In genomic region chr17:35301645-35302258, GRCm38 (mm10) we compare ENCODE assay signal across 8 mouse cellular contexts. TPM values are rescaled to one million over a fixed set of nuclear protein-coding genes. Genes with fewer than 3 reads are reported as not detected.
DNase-seq lines count a peak whose midpoint lies in the region; ATAC-seq lines count a peak whose summit lies in the region.

No protein-coding gene starts in this region.

- no peaks in the 10 kb centered on the region for H3K4me1 ChIP-seq in forebrain, embryonic 10.5 days
- H3K4me1 ChIP-seq in forebrain, embryonic 16.5 days (replicated peaks; ENCODE audit: control insufficient read depth, insufficient read depth, low read length), result no peaks in the 10 kb centered on the region
- H3K4me1 ChIP-seq in hindbrain, embryonic 15.5 days (replicated peaks), result no peaks in the 10 kb centered on the region
- H3K4me1 ChIP-seq in midbrain, embryonic 14.5 days (ENCODE audit: control insufficient read depth, insufficient read depth, low read length), result no peaks in the 10 kb centered on the region

- no peak overlapping the region for H3K27ac ChIP-seq in forebrain, embryonic 10.5 days
- no peak overlapping the region for H3K27ac ChIP-seq in forebrain, embryonic 16.5 days (ENCODE audit: low read length)
- H3K27ac ChIP-seq in hindbrain, embryonic 15.5 days (replicated peaks), result no peak overlapping the region
- no peak overlapping the region for H3K27ac ChIP-seq in midbrain, embryonic 14.5 days (replicated peaks; ENCODE audit: low read depth, low read length)

- no peak overlapping the region for H3K9ac ChIP-seq in forebrain, embryonic 16.5 days (replicated peaks; ENCODE audit: low read depth, low read length)
- H3K9ac ChIP-seq in hindbrain, embryonic 15.5 days, result no peak overlapping the region
- H3K9ac ChIP-seq in midbrain, embryonic 14.5 days (replicated peaks; ENCODE audit: low read length), result no peak overlapping the region

- H3K27me3 ChIP-seq in forebrain, embryonic 10.5 days (ENCODE audit: poor library complexity, severe bottlenecking), result no peaks in the 10 kb centered on the region; the same call in 1 of the 2 replicates
- H3K27me3 ChIP-seq in forebrain, embryonic 16.5 days (replicated peaks; ENCODE audit: control insufficient read depth, insufficient read depth, low read length), result no peaks in the 10 kb centered on the region
- H3K27me3 ChIP-seq in hindbrain, embryonic 15.5 days, result no peaks in the 10 kb centered on the region
- no peaks in the 10 kb centered on the region for H3K27me3 ChIP-seq in midbrain, embryonic 14.5 days (ENCODE audit: control insufficient read depth, insufficient read depth, low read length)

- H3K4me2 ChIP-seq in forebrain, embryonic 16.5 days (ENCODE audit: low read length), result no peak overlapping the region
- H3K4me2 ChIP-seq in hindbrain, embryonic 15.5 days, result no peak overlapping the region
- no peak overlapping the region for H3K4me2 ChIP-seq in midbrain, embryonic 14.5 days (ENCODE audit: low read length)

- no peaks in the 10 kb centered on the region; the same call in 1 of the 2 replicates for H3K9me3 ChIP-seq in forebrain, embryonic 10.5 days
- no peaks in the 10 kb centered on the region for H3K9me3 ChIP-seq in forebrain, embryonic 16.5 days (ENCODE audit: control insufficient read depth, low read length)
- no peaks in the 10 kb centered on the region for H3K9me3 ChIP-seq in hindbrain, embryonic 15.5 days
- no peaks in the 10 kb centered on the region for H3K9me3 ChIP-seq in midbrain, embryonic 14.5 days (ENCODE audit: control insufficient read depth, low read length)

- no peak overlapping the region for H3K4me3 ChIP-seq in forebrain, embryonic 10.5 days
- no peak overlapping the region for H3K4me3 ChIP-seq in forebrain, embryonic 16.5 days (replicated peaks; ENCODE audit: low read length)
- H3K4me3 ChIP-seq in hindbrain, embryonic 15.5 days, result no peak overlapping the region
- H3K4me3 ChIP-seq in midbrain, embryonic 14.5 days (replicated peaks; ENCODE audit: low read depth, low read length), result no peak overlapping the region

- no peaks in the 10 kb centered on the region for H3K36me3 ChIP-seq in forebrain, embryonic 10.5 days (replicated peaks)
- H3K36me3 ChIP-seq in forebrain, embryonic 16.5 days (ENCODE audit: control insufficient read depth, insufficient read depth), result no peaks in the 10 kb centered on the region
- H3K36me3 ChIP-seq in hindbrain, embryonic 15.5 days, result no peaks in the 10 kb centered on the region
- no peaks in the 10 kb centered on the region for H3K36me3 ChIP-seq in midbrain, embryonic 14.5 days (ENCODE audit: control insufficient read depth, insufficient read depth, low read length)

- WGBS in forebrain, embryonic 10.5 days, result 24% methylated on average over 13 of the region's 13 CpGs
- WGBS in forebrain, embryonic 16.5 days, result 23% methylated on average over 13 of the region's 13 CpGs
- WGBS in hindbrain, embryonic 15.5 days, result 27% methylated on average over 13 of the region's 13 CpGs
- WGBS in midbrain, embryonic 14.5 days, result 29% methylated on average over 13 of the region's 13 CpGs

- intact Hi-C loops in left cerebral cortex, postnatal 10 days (cut with DNase I), result loop anchor here (5.0 kb wide), 1 partner anchor 39 kb away; the partner anchor contains the start of gene H2-D1

- peak; percentile 82 for DNase-seq in forebrain, embryonic 10.5 days (ENCODE audit: extremely low spot score, low spot score)
- peak; percentile 69 for DNase-seq in brain, adult 2 months (ENCODE audit: low read depth, low spot score)
- peak; percentile 11 for DNase-seq in fat pad, adult 2 months (ENCODE audit: extremely low read depth, low read depth, low spot score)
- DNase-seq in left cerebral cortex, postnatal 10 days (ENCODE audit: extremely low spot score in 1 of 2, low spot score in 2 of 2), result peak; percentile 72 to 89
- peak; percentile 83 for DNase-seq in midbrain, embryonic 14.5 days
- peak; percentile 79 to 93 for DNase-seq in spleen, postnatal 14 days (ENCODE audit: low spot score in 2 of 2)

- no peak for ATAC-seq in forebrain, embryonic 16.5 days
- ATAC-seq in hindbrain, embryonic 15.5 days (ENCODE audit: low FRiP score, low read depth), result 0 out of 2 replicates have a peak, but pooled peaks have one; percentile 48
- ATAC-seq in midbrain, embryonic 14.5 days (ENCODE audit: low FRiP score, low TSS enrichment), result no peak

RNA-seq across cellular contexts. Expression of gene H2-Q1, which starts 18.5 kb away (rescaled TPM):
- polyA plus RNA-seq in forebrain, embryonic 10.5 days (2016; fragmentation: Nextera tagmentation; extraction: Ambion mirVana), result not detected in 2 replicates
- 0.43 and 0.47 TPM in 2 replicates for polyA plus RNA-seq in forebrain, embryonic 16.5 days (2015; fragmentation: Nextera tagmentation; extraction: Ambion mirVana)
- 0.39 and 0.58 TPM in 2 replicates for polyA plus RNA-seq in hindbrain, embryonic 15.5 days (2015; fragmentation: Nextera tagmentation; extraction: Ambion mirVana)
- total RNA-seq in left cerebral cortex, postnatal 10 days (2021), result under 1 TPM; 0.67 to 0.81 TPM
- 0.16 TPM in 1 of 2 replicates, not detected in the other for polyA plus RNA-seq in midbrain, embryonic 14.5 days (2014; fragmentation: Nextera tagmentation; extraction: Ambion mirVana)

RNA-seq across cellular contexts. Expression of gene H2-D1, which starts 39.2 kb away (rescaled TPM):
- polyA plus RNA-seq in forebrain, embryonic 10.5 days (2016; fragmentation: Nextera tagmentation; extraction: Ambion mirVana), result 57.8 and 58.6 TPM in 2 replicates
- 48.1 and 65.7 TPM in 2 replicates for polyA plus RNA-seq in forebrain, embryonic 16.5 days (2015; fragmentation: Nextera tagmentation; extraction: Ambion mirVana)
- 118 and 128 TPM in 2 replicates for polyA plus RNA-seq in hindbrain, embryonic 15.5 days (2015; fragmentation: Nextera tagmentation; extraction: Ambion mirVana)
- 10 to 100 TPM; 18.2 to 21.5 TPM for total RNA-seq in left cerebral cortex, postnatal 10 days (2021)
- polyA plus RNA-seq in midbrain, embryonic 14.5 days (2014; fragmentation: Nextera tagmentation; extraction: Ambion mirVana), result 68.5 and 74.3 TPM in 2 replicates

RNA-seq across cellular contexts. Expression of gene H2-Q2, which starts 40.3 kb away (rescaled TPM):
- polyA plus RNA-seq in forebrain, embryonic 10.5 days (2016; fragmentation: Nextera tagmentation; extraction: Ambion mirVana), result 0.26 and 0.35 TPM in 2 replicates
- 1.4 and 3.3 TPM in 2 replicates for polyA plus RNA-seq in forebrain, embryonic 16.5 days (2015; fragmentation: Nextera tagmentation; extraction: Ambion mirVana)
- polyA plus RNA-seq in hindbrain, embryonic 15.5 days (2015; fragmentation: Nextera tagmentation; extraction: Ambion mirVana), result 2.5 and 3.1 TPM in 2 replicates
- total RNA-seq in left cerebral cortex, postnatal 10 days (2021), result 1 to 10 TPM; 1.7 to 1.8 TPM
- 1.5 and 1.8 TPM in 2 replicates for polyA plus RNA-seq in midbrain, embryonic 14.5 days (2014; fragmentation: Nextera tagmentation; extraction: Ambion mirVana)

Comparison
In these comparisons a context has a peak if more than half of its experiments do, and no peak if none do; other contexts are left out.
1. DNase-seq: peak in every context shown above with its lines; median percentile 86 in spleen, postnatal 14 days; 83 in midbrain, embryonic 14.5 days; 82 in forebrain, embryonic 10.5 days; 80 in left cerebral cortex, postnatal 10 days; 69 in brain, adult 2 months; 11 in fat pad, adult 2 months.